Comparison of ENCODE assay signal across 8 mouse cellular contexts in genomic region chr13:30566767-30567166, GRCm38 (mm10). TPM values are rescaled to one million over a fixed set of nuclear protein-coding genes. Genes with fewer than 3 reads are reported as not detected.
A peak's percentile ranks its signal among the peaks of the same experiment; 100 is the strongest.
DNase-seq lines count a peak whose midpoint lies in the region; TF ChIP-seq lines count a peak whose summit lies in the region.
"Had no signal": no experiment of that assay in that cellular context is flagged by ENCODE, and none has a peak within 500 bp of the region (broad histone marks: within the 10 kb centered on the region; RNA-seq: fewer than 3 reads in every experiment).

No protein-coding gene starts in this region.

- H3K4me3 ChIP-seq in gastrocnemius, adult 2 months = no peak overlapping the region
- no peak overlapping the region for H3K4me3 ChIP-seq in layer of hippocampus, adult 2 months
- H3K4me3 ChIP-seq: neural tube, embryonic 12.5 days had no signal

- intact Hi-C loops in gastrocnemius, adult 2 months (cut with DNase I) = loop anchor here (10.0 kb wide), 1 partner anchor 288 kb away; no protein-coding TSS in a partner anchor

- TF ChIP-seq CTCF in gastrocnemius, adult 2 months (IDR thresholded peaks at IDR 0.05) = peak; percentile 72
- peak; percentile 88 for TF ChIP-seq CTCF in layer of hippocampus, adult 2 months (conservative IDR thresholded peaks at IDR 0.05)

- peak; percentile 38 to 70 for DNase-seq in spleen, adult 18-20 months
- DNase-seq in spleen, adult 12 weeks (ENCODE audit: low spot score) = no peak
- DNase-seq in adrenal gland, postnatal 14 days = peak; percentile 71
- peak; percentile 69 for DNase-seq in gastrocnemius, adult 2 months
- DNase-seq in layer of hippocampus, adult 2 months (ENCODE audit: low spot score in 2 of 2) = peak; percentile 61 to 81
- DNase-seq in lung, postnatal 25 days (ENCODE audit: low spot score) = peak; percentile 59
- DNase-seq in spleen, postnatal 4 days (ENCODE audit: low spot score in 2 of 2) = peak; percentile 42 to 71

- no peak overlapping the region for H3K27ac ChIP-seq in gastrocnemius, adult 2 months
- no peak overlapping the region for H3K27ac ChIP-seq in layer of hippocampus, adult 2 months
- H3K27ac ChIP-seq: neural tube, embryonic 12.5 days had no signal

RNA-seq across cellular contexts. Expression of gene Uqcrfs1, which starts 21.6 kb away (rescaled TPM):
- total RNA-seq in adrenal gland, postnatal 14 days (2021) = 550 and 554 TPM in 2 replicates
- total RNA-seq in gastrocnemius, adult 2 months (2021) = 100 to 1,000 TPM; 441 to 666 TPM
- 100 to 1,000 TPM; 143 to 154 TPM for total RNA-seq in layer of hippocampus, adult 2 months (2021)
